Mouse (Mus musculus) inflammation-experienced regulatory T-cells, adult 16 weeks (primary cell): ENCODE data around the gene Hist2h2aa1. TPM values are rescaled to one million over a fixed set of nuclear protein-coding genes. Genes with fewer than 3 reads are reported as not detected.

Experiments
- polyA plus RNA-seq: library from polyadenylated mRNA; unstranded; fragments of 100-300 nt; shearing (Covaris generic); gene quantifications from one replicate; pipeline ENCODE4 v1.2.1, GENCODE M21; 2017

The Hist2h2aa1 gene
- polyA plus RNA-seq: 1.5 TPM

DNA sequence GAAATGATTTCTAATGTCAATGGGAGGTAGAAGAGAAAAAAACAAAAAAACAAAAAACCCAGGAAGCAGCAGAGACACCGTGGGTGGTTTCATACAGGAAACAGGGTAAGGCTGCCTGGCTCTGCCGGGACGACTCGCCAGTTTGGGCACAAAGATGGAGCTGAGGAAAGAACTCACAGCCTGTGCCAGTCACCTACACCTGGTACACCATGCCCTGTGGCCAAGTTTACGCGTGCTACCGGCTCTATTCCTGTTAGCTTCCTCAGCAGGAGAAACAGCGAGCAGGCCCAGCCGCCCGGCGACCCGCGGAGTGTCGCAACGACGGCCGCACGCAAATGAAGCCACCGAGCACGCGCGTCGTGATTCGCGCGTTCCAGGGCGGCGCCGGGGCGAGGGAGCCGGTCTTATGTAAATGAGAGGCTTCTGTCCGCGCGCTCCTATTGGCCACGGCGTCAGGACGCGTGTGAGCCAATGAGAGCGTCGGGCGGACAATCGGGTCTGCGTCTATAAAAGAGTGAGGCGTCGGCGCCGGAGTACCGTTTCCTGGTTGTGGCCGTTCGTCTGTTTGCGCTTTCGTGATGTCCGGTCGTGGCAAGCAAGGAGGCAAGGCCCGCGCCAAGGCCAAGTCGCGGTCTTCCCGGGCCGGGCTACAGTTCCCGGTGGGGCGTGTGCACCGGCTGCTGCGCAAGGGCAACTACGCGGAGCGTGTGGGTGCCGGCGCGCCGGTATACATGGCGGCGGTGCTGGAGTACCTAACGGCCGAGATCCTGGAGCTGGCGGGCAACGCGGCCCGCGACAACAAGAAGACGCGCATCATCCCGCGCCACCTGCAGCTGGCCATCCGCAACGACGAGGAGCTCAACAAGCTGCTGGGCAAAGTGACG lies at the start of gene Hist2h2aa1:
TSS of gene Hist2h2aa1 (plus strand) at position 495 of the 884 bp plus-strand sequence.

DNA sequence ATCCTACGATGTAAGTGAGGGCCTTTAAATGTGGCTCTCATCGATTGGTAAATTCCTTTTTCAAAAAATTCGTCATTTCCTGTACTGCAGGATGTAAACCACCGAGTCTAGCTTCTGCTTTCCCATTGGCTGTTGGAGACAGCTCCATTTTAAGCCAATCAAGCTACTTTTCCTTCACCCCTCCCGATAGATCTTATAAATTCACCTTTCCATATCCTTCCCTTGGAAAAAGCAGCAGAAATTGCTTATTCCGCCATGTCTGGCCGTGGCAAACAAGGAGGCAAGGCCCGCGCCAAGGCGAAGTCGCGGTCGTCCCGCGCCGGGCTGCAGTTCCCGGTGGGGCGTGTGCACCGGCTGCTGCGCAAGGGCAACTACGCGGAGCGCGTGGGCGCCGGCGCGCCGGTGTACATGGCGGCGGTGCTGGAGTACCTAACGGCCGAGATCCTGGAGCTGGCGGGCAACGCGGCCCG lies 25.6 kb upstream of the Hist2h2aa1 start, which contains the start of the genes Bola1 and Hist2h2ab:
TSS of gene Bola1 (minus strand) at position 49 of the 470 bp plus-strand sequence.
TSS of gene Hist2h2ab (plus strand) at position 205 of the 470 bp plus-strand sequence.

DNA sequence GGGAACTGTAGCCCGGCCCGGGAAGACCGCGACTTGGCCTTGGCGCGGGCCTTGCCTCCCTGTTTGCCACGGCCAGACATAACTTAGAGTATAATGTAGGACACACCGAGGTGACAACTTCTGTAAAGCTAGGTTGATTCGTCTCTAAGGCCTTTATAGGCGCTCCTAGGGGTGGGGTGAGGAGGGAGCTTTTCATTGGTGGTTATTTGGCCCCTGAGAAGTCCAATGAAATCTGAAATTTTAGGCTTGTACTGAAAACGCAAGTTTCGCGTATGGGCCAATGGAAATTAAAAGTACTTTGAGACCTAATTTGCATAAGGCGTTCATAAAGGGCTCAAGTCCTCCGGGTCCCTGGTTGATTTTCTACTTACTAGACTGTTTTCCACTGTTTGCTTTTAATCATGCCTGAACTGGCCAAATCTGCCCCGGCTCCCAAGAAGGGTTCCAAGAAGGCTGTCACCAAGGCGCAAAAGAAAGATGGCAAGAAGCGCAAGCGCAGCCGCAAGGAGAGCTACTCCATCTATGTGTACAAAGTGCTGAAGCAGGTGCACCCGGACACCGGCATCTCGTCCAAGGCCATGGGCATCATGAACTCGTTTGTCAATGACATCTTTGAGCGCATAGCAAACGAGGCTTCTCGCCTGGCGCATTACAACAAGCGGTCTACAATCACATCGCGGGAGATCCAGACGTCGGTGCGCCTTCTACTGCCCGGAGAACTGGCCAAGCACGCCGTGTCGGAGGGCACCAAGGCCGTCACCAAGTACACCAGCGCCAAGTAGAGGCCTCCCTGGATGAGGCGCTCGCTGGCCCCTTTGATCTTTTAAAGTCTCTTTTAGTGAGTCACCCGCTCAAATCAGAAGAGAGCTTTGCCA lies 24.3 kb upstream of the Hist2h2aa1 start, which contains the start of the genes Hist2h2ac and Hist2h2be:
TSS of gene Hist2h2ac (minus strand) at position 116 of the 875 bp plus-strand sequence.
TSS of gene Hist2h2be (plus strand) at position 355 of the 875 bp plus-strand sequence.

DNA sequence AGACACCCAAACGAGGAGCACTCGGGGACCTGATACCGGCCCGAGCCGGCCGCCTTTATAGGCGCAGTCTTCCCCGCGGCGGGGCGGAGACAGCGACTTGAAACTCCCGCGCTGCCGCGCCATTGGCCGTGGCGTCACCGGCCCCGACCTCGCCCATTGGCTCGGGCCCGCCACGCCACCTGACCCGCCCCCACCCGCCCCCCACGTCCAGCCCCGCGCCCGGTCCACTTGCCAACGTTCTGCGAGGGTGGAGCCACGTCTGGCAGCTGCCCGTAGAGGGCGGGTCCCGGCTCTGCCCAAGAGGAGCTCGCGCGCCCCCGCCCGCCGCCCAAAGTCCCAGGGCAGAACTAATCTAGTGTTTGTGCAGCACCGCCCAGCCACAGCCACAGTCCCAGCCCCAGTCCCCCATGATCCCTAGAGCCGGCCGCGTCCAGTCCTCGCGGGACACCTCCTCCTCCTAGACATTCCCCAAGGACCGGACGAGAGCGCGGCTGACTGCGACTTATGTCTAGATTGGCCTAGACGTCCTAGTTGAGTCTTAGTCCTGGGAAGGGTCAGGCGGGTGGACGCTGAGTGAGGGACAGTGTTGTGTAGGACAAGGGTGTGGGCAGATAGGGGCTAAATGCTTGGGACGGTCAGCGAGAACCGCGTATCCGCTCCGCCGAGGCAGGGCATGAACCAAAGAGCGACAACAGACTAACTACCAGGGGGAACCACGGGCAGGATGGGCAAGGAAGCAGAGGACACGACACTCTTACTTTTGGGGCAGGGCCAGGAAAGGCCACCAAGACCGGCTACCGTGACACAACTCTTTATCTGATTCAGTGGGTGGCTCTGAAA lies 6.1 kb upstream of the Hist2h2aa1 start, which contains the start of gene Hist2h3c2:
TSS of gene Hist2h3c2 (minus strand) at position 174 of the 840 bp plus-strand sequence.

DNA sequence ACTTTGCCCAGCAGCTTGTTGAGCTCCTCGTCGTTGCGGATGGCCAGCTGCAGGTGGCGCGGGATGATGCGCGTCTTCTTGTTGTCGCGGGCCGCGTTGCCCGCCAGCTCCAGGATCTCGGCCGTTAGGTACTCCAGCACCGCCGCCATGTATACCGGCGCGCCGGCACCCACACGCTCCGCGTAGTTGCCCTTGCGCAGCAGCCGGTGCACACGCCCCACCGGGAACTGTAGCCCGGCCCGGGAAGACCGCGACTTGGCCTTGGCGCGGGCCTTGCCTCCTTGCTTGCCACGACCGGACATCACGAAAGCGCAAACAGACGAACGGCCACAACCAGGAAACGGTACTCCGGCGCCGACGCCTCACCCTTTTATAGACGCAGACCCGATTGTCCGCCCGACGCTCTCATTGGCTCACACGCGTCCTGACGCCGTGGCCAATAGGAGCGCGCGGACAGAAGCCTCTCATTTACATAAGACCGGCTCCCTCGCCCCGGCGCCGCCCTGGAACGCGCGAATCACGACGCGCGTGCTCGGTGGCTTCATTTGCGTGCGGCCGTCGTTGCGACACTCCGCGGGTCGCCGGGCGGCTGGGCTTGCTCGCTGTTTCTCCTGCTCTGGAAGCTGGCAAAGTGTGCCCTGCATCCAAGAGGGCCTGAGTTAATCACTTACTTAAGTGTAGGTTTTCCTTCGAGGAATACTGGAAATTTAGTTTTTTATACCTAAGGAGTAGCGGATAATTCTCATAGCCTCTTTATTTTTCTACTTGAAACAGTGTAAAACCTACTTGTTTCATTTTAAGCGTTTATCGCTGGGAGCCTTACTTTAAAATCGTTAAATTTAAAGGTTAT lies 5.1 kb upstream of the Hist2h2aa1 start, which contains the start of gene Hist2h2aa2:
TSS of gene Hist2h2aa2 (minus strand) at position 328 of the 850 bp plus-strand sequence.

DNA sequence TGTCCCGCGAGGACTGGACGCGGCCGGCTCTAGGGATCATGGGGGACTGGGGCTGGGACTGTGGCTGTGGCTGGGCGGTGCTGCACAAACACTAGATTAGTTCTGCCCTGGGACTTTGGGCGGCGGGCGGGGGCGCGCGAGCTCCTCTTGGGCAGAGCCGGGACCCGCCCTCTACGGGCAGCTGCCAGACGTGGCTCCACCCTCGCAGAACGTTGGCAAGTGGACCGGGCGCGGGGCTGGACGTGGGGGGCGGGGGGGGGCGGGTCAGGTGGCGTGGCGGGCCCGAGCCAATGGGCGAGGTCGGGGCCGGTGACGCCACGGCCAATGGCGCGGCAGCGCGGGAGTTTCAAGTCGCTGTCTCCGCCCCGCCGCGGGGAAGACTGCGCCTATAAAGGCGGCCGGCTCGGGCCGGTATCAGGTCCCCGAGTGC lies 1.1 kb downstream of the Hist2h2aa1 start, which contains the start of gene Hist2h3c1:
TSS of gene Hist2h3c1 (plus strand) at position 259 of the 430 bp plus-strand sequence.

DNA sequence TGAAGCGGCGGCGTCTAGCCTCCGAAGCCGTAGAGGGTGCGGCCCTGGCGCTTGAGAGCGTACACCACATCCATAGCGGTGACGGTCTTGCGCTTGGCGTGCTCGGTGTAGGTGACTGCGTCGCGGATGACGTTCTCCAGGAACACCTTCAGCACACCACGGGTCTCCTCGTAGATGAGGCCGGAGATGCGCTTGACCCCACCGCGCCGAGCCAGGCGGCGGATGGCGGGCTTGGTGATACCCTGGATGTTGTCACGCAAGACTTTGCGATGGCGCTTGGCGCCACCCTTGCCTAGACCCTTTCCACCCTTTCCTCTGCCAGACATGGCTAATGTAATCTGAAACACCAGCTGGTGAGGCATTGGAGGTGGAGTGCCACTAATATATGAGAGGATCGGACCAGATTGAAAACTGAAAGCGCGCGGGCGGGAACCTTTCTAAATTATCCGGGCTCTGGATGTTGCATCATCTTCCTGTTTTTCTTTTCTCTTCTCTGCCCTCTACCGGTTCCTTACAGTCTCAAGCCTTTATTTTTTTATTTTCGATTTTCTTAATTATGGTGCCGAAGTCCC lies 17.8 kb downstream of the Hist2h2aa1 start, which contains the start of gene Hist2h4:
TSS of gene Hist2h4 (minus strand) at position 333 of the 572 bp plus-strand sequence.

DNA sequence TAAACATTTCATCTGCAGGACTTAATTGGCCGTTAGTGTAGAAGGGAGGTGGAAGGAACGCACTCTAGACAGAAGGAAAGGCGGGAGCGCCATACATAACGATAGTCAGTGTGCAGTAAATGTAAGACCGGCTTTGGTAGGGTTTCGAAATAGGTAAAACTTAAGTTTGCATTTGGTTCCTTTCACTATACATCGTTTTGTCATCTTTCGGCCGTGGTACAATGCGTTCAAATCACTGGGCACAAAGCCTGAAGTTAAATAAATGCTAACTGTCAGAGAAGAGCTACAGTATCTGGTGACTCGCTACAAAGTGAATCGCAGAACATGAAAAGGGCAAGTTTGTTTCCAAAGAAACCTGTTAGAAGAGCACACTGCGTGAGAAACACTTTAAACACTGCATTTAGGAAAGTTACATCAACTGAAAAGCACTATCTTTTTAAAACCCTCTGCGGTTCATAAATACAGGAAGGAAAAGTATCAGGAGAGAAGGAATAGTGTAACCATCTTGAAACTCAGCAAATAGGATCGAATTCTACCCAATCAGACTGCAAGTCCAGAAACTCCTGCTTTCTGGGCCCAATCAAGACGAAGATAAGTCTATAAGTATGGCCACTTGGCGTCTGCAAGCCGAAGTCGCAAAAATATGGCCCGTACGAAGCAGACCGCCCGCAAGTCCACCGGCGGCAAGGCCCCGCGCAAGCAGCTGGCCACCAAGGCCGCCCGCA lies 22.9 kb downstream of the Hist2h2aa1 start, which contains the start of gene Hist2h3b:
TSS of gene Hist2h3b (plus strand) at position 604 of the 725 bp plus-strand sequence.

DNA sequence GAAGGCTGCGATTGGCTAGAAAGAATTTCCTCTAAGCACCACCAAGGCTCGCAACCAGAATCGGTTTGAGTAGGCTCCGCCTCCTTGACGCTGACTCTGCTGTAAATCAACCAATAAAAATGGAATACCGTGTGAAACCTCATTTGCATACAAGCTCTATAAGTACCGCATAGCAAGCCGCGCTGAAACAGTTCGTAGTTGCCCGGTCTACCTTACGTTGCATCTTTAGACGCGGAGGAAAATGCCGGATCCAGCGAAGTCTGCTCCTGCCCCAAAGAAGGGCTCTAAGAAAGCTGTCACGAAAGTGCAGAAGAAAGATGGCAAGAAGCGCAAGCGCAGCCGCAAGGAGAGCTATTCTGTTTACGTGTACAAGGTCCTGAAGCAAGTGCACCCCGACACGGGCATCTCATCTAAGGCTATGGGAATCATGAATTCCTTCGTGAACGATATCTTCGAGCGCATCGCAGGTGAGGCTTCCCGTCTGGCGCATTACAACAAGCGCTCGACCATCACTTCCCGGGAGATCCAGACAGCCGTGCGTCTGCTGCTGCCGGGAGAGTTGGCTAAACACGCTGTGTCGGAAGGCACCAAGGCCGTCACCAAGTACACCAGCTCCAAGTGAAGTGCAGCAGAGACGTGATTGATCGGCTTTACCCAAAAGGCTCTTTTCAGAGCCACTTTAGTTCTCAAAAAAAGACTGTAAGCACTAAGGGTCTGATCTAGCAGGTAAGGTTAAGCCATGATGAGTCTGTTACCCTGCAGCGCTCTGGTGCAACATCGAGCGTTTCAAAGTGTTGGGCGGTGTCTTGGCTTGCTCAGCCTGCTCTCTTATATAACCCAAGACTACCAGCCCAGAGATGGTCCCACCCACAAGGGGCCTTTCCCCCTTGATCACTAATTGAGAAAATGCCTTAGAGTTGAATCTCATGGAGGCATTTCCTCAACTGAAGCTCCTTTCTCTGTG lies 24.5 kb downstream of the Hist2h2aa1 start, which contains the start of gene Hist2h2bb:
TSS of gene Hist2h2bb (plus strand) at position 242 of the 964 bp plus-strand sequence.

DNA sequence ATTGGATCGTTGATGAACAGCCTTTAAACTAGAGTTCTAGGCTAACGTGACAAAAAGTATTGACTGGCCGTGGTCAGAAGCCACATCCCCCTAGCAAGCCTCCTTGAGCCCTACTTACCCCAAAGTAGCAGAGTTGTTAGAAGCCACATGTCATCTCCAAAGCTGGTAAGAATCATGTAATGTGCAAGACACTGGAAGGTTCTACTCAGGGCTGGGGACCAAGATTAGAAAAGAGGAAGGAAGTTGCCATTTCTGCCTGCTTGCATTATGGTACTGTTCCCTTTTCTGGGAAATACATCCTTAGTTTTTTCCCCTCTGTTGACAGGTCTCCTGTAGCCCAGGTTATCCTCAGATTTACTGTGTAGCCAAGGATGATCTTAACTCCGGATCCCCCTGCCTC lies 48.5 kb downstream of the Hist2h2aa1 start, which contains the start of gene Fcgr1:
TSS of gene Fcgr1 (minus strand) at position 183 of the 400 bp plus-strand sequence.

Other genes starting within 250 kb of the Hist2h2aa1 start
- 10.0 TPM for gene Plekho1, start 249.5 kb upstream of the Hist2h2aa1 start, polyA plus RNA-seq
- gene Vps45, start 187.0 kb upstream of the Hist2h2aa1 start, polyA plus RNA-seq: 30.5 TPM
- 30.5 TPM for gene Otud7b, start 141.0 kb upstream of the Hist2h2aa1 start, polyA plus RNA-seq
- 3.6 TPM for gene Mtmr11, start 83.5 kb upstream of the Hist2h2aa1 start, polyA plus RNA-seq
- 175 TPM for gene Sf3b4, start 73.2 kb upstream of the Hist2h2aa1 start, polyA plus RNA-seq
- gene Sv2a, start 64.3 kb upstream of the Hist2h2aa1 start, polyA plus RNA-seq: 2.9 TPM
- 37.2 TPM for gene Bola1, start 25.8 kb upstream of the Hist2h2aa1 start, polyA plus RNA-seq
- not detected for gene Hist2h2ab, start 25.6 kb upstream of the Hist2h2aa1 start, polyA plus RNA-seq
- gene Hist2h2ac, start 24.6 kb upstream of the Hist2h2aa1 start, polyA plus RNA-seq: 5.7 TPM
- 4.3 TPM for gene Hist2h2be, start 24.4 kb upstream of the Hist2h2aa1 start, polyA plus RNA-seq
- gene Hist2h3c2, start 6.4 kb upstream of the Hist2h2aa1 start, polyA plus RNA-seq: 0.43 TPM
- gene Hist2h2aa2, start 5.2 kb upstream of the Hist2h2aa1 start, polyA plus RNA-seq: 39.8 TPM
- not detected for gene Hist2h3c1, start 1.2 kb downstream of the Hist2h2aa1 start, polyA plus RNA-seq
- gene Hist2h4, start 17.8 kb downstream of the Hist2h2aa1 start, polyA plus RNA-seq: 2.3 TPM
- gene Hist2h3b, start 23.2 kb downstream of the Hist2h2aa1 start, polyA plus RNA-seq: 1.5 TPM
- 4.9 TPM for gene Hist2h2bb, start 24.3 kb downstream of the Hist2h2aa1 start, polyA plus RNA-seq
- 0.43 TPM for gene Fcgr1, start 48.5 kb downstream of the Hist2h2aa1 start, polyA plus RNA-seq
- gene BC107364, start 206.8 kb downstream of the Hist2h2aa1 start, polyA plus RNA-seq: not detected